Mouse (Mus musculus): Measurements from ENCODE around the gene Rpl10a.

DNA sequence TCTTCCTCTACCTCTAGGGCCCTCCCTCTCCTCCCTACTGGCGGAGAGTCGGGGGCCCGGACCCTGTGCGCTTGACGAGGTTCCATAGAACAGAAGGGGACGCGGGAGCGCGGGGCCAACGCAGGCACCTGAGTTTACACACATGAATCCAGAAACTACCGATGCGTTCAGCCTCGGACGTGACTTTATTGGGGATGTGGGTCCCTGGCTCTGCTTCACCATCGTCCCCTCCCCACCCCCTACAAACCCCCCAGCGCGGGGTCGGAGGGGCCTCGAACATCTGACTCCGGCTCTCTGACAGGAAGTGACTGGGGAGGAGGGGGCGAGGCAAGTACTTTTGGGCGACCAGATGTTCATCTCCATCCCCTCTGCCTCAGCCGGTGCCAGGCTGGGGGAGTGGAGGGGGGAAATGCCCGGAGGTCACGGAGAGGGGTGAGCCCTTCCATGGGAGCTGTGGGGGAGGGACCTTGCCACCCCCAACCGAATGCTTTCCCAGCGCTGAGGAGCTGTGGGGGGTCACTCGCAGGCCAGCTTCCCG, 23.2 kb downstream of the Rpl10a start:
- TF ChIP-seq UBTF (IDR thresholded peaks at IDR 0.05; ENCODE audit: borderline replicate concordance, insufficient read depth, low read depth, low read length): no peak
- TF ChIP-seq KAT2A (conservative IDR thresholded peaks at IDR 0.05; ENCODE audit: low read depth, low read length): no peak
- TF ChIP-seq EP300 (IDR thresholded peaks at IDR 0.05; ENCODE audit: low read depth in 1 of 2, low read length in 2 of 2): no peak
- no peak for TF ChIP-seq TBP (IDR thresholded peaks at IDR 0.05; ENCODE audit: low read depth, low read length)
- TF ChIP-seq RCOR1 (IDR thresholded peaks at IDR 0.05; ENCODE audit: low read depth, low read length): no peak
- TF ChIP-seq CTCF (IDR thresholded peaks at IDR 0.05 in 2 of 3, conservative IDR thresholded peaks at IDR 0.05 in 1 of 3; ENCODE audit: control insufficient read depth in 1 of 3, insufficient read depth in 1 of 3, low read depth in 2 of 3, low read length in 3 of 3, poor library complexity in 1 of 3, severe bottlenecking in 1 of 3): no peak
- TF ChIP-seq POLR2A (IDR thresholded peaks at IDR 0.05; ENCODE audit: control insufficient read depth in 1 of 2, insufficient read depth in 1 of 2, low read depth in 1 of 2, low read length in 2 of 2, poor library complexity in 1 of 2): no peak
- no peak for TF ChIP-seq MAZ (IDR thresholded peaks at IDR 0.05; ENCODE audit: low read depth, low read length)
- no peak for TF ChIP-seq GATA1 (IDR thresholded peaks at IDR 0.05; ENCODE audit: low read depth, low read length)
- TF ChIP-seq MAX (IDR thresholded peaks at IDR 0.05; ENCODE audit: low read length): no peak
- no peak for TF ChIP-seq ZNF384 (IDR thresholded peaks at IDR 0.05; ENCODE audit: low read depth, low read length)
- no peak for TF ChIP-seq GABPA (IDR thresholded peaks at IDR 0.05; ENCODE audit: low read depth, low read length)
- no peak for TF ChIP-seq HCFC1 (IDR thresholded peaks at IDR 0.05; ENCODE audit: low read depth, low read length)
- no peak for TF ChIP-seq TAL1 (IDR thresholded peaks at IDR 0.05; ENCODE audit: low read length)
